Mouse (Mus musculus): Measurements from ENCODE around the gene Cirbp.
"Not testable (repeated sequence)": the region's sequence is repeated elsewhere in the genome, so short reads cannot be mapped to it uniquely, and the experiment has no call there.

Gene Cirbp

GRCm38 (mm10) chr10:80208841-80209371 lies 43.1 kb downstream of the Cirbp start:
- DNase-seq (ENCODE audit: low spot score in 2 of 2) = no peak

GRCm38 (mm10) chr10:80211547-80212103 lies 45.8 kb downstream of the Cirbp start:
- DNase-seq (ENCODE audit: low spot score in 2 of 2) = not testable (repeated sequence)

GRCm38 (mm10) chr10:80215048-80215772 lies 49.4 kb downstream of the Cirbp start:
- DNase-seq (ENCODE audit: low spot score in 2 of 2) = no peak

DNA sequence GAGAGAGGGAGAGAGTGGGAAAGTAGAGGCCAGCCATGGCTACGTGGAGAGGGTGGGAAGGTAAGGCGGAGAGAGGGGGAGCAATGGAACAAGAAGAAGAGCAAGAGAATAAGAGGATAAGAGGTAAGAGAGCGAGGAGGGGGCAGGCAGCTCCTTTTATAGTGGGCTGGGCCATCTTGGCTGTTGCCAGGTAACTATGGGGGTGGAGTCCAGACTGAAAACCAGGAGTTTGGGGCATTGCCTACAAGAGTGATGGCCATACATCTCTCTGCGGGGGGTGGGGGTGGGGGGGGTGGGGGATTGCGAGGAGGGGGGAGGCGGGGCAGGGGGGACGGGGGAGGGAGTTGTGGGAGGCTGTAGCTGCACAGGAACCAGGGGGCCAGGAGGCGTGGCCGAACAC lies 54.9 kb downstream of the Cirbp start:
- DNase-seq (ENCODE audit: low spot score in 2 of 2) = no peak
